Mouse (Mus musculus) stomach, postnatal 0 days (tissue): ENCODE results near the gene Slc5a10.

ENCODE experiments used
- CTCF ChIP-seq: IDR thresholded peaks from 2 replicates; pipeline ENCODE4 v1.5.1; 2016; ENCODE audit warnings: antibody characterized with exemption, low read depth, mild to moderate bottlenecking, moderate library complexity
- EP300 ChIP-seq: optimal IDR thresholded peaks from 2 replicates; pipeline ENCODE3; 2016; ENCODE audit warnings: antibody characterized with exemption

DNA sequence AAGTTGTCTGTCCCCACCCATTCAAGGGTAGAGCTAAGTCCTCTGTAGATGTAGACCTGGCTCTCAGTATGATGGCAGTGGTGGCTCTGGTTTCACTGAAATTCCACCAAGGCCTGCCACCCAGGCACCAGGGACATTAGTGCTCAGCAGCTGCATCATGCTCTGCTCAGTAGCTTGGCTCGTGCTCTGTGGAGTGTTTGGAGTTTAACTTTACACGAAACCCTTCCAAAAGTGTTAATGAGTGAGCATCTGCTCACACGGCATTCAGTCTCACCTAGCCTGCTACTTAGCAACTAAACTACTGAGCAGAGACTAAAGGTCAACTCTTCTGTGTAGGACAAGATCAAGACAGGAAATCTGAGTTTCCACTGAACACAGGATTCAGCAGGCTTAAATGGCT is at the start of gene Slc5a10:
- no peak for TF ChIP-seq CTCF
- no peak for TF ChIP-seq EP300
